Mouse (Mus musculus): Measurements from ENCODE around the gene H1f0. TPM values are rescaled to one million over a fixed set of nuclear protein-coding genes. Genes with fewer than 3 reads are reported as not detected.
A peak's percentile ranks its signal among the peaks of the same experiment; 100 is the strongest.
"Not testable (repeated sequence)": the region's sequence is repeated elsewhere in the genome, so short reads cannot be mapped to it uniquely, and the experiment has no call there.

H1f0 gene
- total RNA-seq, 2 experiments from 2014 or later, result 101 to 108 TPM

DNA sequence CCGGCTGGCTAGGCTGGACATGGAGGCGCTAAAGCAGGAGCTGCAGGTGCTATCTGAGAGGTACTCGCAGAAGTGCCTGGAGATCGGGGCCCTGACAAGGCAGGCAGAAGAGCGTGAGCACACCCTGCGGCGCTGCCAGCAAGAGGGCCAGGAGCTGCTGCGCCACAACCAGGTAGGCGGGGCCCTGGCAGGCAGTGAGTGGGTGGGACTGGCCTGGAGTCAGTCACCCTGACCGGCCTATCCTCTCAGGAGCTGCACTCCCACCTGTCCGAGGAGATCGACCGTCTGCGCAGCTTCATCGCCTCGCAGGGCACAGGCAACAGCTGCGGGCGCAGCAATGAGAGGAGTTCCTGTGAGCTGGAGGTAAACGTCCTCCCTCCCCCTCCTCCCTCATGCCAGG lies 26.2 kb upstream of the H1f0 start:
- no peak for DNase-seq (ENCODE audit: extremely low spot score in 1 of 2, low spot score in 1 of 2)

DNA sequence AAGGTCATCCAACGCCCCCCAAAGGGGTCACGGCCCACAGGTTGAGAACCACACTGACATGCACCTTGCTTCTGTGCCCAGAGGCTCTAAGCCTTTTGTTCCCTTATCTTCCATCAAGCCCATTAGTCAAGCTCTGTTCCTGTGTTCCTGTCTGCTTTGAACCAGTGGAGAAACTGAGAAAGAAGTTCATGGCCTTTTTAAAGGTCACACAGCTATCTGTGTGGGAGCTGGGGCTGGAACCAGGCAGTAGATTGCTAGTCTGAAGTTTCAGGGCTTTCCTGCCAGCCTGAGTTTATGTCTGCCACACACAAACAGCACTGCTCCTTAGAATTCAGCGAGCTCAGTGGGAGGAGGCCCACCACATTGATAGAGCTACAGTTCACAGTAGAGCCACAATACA lies 25.2 kb upstream of the H1f0 start:
- DNase-seq (ENCODE audit: extremely low spot score in 1 of 2, low spot score in 1 of 2), result no peak

DNA sequence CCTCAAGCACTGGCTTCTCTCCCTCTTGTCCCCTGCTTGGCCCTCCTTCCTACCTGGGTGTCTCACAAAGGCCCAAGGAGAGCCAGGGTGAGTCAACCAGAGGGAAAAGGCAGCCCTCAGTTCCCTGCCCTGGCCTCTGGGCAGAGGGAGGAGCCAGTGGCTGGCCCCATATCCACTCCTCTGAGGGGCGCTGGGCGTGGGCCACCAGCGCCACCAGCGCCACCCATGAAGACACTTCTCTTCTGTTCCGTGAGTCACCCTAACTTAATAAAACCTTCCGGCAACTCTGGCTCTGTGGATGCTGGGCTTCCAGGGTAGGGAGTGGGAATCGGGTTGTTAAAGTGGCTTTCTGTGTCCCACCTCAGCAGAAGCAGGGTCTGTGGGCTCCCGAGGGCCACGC lies 22.7 kb upstream of the H1f0 start:
- no peak for DNase-seq (ENCODE audit: extremely low spot score in 1 of 2, low spot score in 1 of 2)

DNA sequence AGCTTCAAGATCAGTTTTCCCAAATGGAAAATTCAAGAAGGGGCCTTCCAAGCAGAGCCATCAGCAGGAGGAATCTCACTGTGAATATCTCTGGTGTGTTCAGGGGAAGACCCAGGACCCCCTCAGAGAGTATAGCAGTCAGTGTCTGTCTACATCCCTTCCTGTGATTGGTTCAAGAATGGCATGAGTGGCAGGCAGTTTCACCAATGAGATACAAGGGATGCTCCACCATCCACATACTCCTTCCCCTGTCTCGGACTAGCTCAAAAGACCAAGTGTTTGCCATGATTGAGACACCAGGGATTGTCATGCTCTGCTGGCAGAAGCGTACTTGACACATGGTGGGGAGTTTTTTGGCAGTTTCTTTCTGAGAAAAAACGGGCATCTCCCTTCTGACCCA lies 21.6 kb upstream of the H1f0 start:
- DNase-seq (ENCODE audit: extremely low spot score in 1 of 2, low spot score in 1 of 2), result no peak

DNA sequence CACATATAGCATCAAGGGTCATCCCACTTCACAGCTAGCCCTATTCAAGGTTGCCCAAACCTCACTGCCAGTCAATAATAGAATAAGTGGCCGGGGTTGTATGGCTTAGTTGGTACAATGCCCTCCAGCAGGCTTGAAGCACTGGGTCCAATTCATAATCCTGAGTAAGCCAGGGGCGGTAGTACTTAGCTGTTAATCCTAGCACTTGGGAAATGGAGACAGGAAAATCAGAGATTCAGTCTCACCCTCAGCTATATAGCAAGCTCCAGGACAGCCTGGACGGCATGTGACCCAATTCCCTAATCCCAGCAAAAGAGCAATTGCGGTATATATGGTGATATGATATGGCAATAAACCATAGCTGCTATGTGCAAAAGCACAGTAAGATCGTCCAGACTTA lies 21.2 kb upstream of the H1f0 start:
- no peak for DNase-seq (ENCODE audit: extremely low spot score in 1 of 2, low spot score in 1 of 2)

DNA sequence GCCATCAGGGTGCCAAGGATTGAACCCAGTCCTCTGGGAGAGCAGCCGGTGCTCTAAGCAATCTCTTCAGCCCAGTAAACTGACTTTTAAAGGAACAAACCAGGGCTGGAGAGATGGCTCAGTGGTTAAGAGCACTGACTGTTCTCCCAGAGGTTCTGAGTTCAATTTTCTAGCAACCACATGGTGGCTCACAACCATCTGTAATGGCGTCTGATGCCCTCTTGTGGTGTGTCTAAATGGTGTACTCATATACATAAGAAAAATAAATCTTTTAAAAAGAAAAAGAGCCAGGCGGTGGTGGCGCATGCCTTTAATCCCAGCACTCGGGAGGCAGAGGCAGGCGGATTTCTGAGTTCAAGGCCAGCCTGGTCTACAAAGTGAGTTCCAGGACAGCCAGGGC lies 20.4 kb upstream of the H1f0 start:
- DNase-seq (ENCODE audit: extremely low spot score in 1 of 2, low spot score in 1 of 2), result not testable (repeated sequence)

DNA sequence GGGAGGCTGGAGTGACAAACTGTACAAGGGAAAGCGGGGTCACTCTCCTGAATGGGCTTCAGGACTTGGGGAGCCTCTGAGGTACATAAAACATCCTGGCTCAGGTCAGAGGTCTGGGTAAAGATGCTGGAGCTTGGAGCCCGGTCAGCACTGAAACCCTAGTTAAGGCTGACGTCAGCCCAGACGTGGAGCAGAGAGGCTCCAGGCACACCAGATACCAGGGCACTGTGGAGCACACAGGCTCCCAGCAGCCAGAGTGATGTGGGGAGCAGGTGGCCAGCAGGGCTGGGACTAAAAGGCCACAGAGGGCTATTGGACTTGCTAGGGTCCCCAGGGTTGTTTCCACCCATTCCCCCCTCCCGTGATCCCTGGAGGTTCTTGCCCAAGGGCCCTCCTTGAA lies 18.5 kb upstream of the H1f0 start:
- DNase-seq (ENCODE audit: extremely low spot score in 1 of 2, low spot score in 1 of 2), result no peak

DNA sequence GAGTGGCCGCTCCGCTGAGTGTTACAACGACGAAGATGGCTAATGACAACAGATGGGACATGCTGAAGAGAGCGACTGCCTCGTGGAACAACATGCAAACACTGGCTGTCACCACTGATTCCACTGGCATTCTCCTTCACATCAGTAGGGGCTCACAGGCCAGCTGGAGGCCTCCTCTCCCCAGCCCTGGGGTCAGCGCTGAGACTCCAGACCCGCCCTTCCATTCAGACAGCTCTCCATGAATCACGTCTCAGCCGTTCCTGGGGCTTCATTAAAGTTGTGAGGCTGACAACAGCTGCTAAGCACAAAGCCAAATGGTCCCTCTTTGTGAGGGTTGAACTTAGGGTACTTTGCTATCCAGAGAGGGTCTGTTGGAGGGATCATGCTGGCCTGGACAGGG lies 16.7 kb upstream of the H1f0 start:
- DNase-seq (ENCODE audit: extremely low spot score in 1 of 2, low spot score in 1 of 2), result no peak

DNA sequence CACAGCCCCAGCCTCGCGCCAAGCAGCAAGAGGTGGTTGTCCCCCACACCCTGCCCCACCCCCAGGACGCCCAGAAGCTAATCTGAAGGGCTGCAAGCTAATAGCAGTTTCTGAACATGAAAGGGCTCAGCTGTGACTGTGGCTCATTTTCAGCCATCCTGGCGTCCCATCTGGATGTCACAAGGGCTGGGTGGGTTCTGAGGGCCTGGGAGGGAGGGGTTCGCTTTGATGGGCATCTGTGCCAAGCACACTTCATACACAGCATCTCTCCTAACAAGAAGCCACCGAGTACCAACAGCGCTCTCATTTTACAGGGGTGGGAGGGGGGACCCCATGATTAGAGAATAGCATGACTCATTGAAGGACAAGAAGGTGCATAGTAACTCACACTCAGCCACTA lies 14.9 kb upstream of the H1f0 start:
- DNase-seq (ENCODE audit: extremely low spot score in 1 of 2, low spot score in 1 of 2), result no peak

DNA sequence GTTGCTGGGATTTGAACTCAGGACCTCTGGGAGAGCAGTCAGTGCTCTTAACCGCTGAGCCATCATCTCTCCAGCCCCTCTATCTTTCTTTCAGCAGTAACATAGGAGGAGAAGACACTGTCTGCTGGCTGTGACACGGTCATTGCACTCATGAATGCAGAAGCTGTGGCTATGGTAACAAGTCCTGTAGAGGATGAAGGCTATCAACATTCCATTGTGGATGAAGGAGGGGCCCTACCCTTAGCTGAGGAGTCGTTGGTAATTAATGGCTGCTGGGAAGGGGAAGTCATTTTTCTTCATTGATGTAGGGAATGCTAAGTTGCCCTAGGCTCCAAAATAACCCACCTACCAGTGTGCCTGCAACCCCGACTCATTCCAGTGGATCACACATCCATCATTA lies 10.1 kb upstream of the H1f0 start:
- no peak for DNase-seq (ENCODE audit: extremely low spot score in 1 of 2, low spot score in 1 of 2)

DNA sequence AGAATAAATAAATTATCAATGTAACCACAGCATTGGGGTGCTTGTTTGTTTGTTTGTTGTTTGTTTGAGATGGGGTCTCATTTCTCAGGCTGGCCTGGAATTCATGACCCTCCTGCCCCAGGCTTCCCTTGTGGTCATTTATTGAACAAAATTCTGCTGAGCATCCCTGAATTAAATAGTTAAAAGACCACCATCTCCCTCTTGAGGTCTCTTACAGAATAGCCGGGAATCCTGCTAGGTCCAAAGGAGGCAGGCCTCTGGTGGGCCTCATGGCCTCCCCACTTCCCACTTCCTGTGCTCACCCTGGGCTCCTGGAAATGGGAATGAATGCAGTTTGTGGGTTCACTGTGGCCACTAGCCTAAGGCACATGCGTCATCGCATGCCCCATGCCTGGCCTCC lies 9.4 kb upstream of the H1f0 start:
- no peak for DNase-seq (ENCODE audit: extremely low spot score in 1 of 2, low spot score in 1 of 2)

DNA sequence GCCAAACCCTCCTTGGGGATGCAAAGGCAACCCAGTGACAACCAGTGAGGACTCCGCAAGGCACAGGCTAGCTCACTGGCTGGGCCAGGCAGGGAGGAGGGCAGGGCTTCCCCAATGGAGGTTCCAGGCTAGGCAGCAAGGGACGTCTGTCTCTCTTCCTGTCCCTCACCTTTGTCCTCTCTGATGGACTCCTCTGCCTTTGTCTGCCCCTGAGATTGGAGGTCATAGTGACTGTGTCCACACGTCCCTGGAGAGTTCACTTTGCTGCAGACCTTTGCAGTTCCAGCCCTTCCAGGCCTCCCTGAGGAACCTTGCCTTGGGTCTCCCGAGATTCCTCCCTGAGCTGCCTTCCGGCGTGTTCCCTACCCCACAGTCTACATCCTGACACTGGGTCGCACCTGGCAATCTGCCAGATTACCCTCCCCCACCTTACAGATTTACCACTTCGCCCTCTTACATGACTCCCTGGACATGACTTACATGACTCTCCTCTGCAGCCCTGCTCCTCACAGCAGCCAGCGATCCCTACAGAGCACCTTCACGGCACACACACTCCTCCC lies 5.5 kb upstream of the H1f0 start:
- DNase-seq (ENCODE audit: extremely low spot score in 1 of 2, low spot score in 1 of 2), result no peak

DNA sequence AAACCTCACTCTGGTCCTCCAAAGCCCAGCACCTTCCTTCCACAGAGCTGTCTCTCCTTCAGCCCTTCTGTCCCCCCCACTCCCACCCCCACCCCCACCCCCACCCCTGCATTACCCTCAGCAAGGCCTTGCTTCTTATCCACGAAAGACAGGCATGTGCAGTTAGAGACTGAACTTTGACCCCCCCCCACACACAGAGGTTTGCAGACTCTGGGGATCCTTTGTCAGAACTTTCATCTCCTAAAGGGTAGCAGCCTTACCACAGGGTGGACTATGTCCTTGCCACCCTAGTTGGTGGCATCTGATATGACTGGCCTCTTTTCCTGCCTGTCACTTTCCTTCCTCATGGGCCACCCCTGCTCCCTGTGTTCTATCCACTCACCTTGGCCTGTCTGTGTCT lies 4.9 kb upstream of the H1f0 start:
- no peak for DNase-seq (ENCODE audit: extremely low spot score in 1 of 2, low spot score in 1 of 2)

DNA sequence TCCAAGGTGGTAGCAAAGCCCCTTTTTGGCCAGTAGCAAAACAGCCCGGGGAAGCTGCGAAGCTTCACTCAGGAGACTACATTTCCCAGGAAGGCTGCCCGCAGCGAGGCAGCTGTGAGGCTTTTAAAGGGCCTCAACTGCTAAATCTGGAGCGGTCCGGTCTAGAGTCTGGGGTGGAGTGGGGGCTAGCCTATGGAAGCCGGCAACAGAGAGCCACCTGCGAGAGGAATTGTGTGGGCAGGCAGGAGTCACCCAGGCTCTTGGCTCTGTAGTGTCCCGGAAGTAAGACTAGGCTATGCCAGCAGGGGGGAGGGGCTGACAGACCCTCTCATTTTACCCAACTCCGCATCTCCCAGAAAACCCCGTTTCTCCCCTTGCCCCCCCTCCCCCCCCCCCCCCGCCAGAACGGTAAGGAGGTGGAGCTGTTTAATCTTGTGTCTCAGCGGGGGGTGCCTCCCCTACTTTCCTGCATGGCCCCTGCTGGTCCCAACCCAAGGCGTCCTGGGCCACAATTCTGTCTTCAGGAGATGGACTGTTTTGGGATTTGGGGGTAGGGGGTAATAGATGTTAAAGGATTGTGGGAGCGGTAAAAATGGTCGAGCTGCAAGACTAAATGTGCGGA lies 2.5 kb upstream of the H1f0 start:
- DNase-seq (ENCODE audit: extremely low spot score in 1 of 2, low spot score in 1 of 2), result no peak

DNA sequence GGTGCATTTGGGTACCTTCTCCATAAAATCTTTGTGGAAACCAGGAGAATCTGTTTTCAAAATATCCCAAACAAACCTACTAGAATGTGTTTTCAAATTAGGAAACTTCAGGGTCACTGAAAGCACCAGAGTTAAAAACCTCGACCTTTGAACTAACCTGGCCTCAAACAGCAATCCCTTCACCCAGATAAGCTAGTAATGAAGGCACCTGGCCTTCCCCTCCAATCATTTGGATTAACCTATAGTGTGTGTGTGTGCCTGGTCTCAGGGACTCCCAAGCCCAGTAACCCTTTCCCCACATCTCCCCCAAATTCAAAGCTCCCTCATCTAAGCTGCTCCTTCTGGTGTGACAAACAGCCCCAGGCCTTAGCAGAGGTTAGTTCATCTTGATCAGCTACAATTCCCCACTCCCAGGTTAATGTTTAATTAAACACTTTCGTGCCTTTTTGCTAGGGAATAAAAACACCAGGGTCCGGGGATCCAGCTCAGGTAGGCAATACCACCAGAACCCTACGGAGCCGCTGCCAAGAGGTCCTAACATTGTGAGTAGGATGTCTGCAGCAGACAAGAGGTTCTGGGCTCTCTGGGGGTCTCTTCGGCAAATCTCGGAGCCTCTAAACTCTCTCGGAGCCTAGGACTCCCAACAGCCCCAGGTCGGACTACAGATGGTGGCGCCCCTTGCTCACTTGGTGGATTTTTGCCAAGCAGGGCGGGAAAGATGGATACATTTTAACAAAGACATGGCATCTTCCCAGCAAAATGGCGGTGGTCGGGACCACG lies 1.5 kb upstream of the H1f0 start:
- no peak for DNase-seq (ENCODE audit: extremely low spot score in 1 of 2, low spot score in 1 of 2)

DNA sequence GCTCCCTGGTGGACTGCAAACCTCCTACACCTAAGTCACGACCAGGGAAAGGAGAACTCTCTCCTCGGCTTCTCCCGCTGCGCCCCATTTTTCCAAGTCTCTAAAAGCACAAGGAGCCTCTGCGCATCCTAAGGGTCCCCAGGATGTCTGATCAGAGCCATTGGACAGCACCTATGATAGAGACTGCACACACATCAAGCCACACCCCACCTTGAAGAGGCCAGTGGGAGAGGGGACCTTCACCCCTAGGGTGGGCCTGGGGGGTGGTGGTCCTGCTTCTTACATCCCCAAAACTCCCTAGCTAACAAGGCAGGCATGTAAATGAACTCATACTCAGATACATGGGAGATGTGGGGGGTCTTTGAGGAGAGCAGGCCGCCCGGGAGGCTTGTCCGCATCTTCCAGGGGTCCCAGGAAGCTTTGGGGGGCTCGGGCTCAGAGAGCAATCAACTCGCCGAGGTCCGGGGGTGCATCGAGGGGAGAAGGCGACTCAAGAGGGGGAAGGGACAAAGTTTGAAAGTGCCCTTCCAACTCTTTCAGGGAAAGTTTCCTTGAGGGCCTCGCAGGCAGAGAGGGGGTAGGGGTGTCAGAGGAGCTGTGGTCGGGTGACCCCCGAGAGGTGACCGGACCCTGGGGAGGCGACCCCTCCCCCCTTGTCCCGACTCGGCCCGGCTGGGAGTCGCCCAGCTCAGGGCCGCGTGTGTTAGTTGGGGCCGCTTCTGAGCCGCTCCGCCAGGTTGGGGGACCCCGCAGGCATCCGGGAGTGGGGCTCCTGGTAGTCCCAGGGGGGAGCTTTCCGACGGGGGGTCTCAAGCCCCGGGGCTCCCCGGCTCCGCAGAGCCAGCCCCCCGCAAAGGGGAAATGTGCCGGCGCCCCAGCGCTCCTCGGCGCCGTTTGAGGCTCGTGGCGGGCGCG lies 702 bp upstream of the H1f0 start:
- no peak for DNase-seq (ENCODE audit: extremely low spot score in 1 of 2, low spot score in 1 of 2)

DNA sequence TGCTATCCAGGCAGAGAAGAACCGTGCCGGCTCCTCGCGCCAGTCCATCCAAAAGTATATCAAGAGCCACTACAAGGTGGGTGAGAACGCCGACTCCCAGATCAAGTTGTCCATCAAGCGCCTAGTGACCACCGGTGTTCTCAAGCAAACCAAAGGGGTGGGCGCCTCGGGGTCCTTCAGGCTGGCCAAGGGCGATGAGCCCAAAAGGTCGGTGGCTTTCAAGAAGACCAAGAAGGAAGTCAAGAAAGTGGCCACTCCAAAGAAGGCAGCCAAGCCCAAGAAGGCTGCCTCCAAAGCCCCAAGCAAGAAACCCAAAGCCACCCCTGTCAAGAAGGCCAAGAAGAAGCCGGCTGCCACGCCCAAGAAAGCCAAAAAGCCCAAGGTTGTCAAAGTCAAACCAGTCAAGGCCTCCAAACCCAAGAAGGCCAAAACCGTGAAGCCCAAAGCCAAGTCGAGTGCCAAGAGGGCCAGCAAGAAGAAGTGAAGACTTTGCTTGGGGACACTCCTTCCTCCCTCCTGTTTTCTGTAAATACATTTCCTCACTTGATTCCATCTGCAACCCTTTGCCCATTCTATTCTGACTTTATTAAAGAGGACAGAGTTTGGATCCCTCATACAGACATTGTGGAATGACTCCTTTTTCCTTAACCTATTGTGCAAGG lies 704 bp downstream of the H1f0 start:
- DNase-seq (ENCODE audit: extremely low spot score in 1 of 2, low spot score in 1 of 2), result no peak

DNA sequence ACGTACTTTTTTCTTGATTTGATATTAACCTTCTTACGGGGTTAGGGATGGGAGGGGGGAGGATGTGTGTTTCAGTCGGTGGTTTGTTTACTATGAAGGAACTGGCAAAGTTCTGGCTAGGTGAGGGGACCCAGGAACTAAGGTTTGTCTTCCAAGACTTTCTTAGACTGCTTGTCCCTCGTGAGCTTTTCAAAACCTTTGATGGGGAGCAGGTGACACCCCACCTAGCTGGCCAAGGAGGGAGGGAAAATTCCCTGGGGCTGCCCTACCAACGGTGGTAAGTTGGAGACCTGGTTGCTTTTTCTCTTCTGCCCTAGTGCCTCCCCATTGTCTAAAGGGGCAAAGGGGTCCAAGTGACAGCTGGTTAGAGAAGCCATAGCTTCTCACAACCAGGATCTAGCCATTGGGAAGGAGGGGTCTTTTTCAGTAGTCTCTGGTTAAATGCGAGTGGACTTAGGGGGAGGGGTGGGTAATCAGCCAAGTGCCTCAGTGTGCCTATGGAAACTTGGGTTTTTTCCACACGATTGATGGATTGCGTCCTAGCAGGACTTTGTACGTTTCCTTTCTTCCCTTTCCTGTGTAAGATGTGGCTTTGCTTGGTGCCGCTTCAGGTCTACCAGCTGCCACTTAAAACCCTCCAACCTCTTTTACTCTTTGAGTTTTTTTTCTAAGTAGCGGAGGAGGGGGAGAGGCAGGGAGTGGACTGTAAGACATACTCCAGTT lies 1.4 kb downstream of the H1f0 start:
- no peak for DNase-seq (ENCODE audit: extremely low spot score in 1 of 2, low spot score in 1 of 2)

DNA sequence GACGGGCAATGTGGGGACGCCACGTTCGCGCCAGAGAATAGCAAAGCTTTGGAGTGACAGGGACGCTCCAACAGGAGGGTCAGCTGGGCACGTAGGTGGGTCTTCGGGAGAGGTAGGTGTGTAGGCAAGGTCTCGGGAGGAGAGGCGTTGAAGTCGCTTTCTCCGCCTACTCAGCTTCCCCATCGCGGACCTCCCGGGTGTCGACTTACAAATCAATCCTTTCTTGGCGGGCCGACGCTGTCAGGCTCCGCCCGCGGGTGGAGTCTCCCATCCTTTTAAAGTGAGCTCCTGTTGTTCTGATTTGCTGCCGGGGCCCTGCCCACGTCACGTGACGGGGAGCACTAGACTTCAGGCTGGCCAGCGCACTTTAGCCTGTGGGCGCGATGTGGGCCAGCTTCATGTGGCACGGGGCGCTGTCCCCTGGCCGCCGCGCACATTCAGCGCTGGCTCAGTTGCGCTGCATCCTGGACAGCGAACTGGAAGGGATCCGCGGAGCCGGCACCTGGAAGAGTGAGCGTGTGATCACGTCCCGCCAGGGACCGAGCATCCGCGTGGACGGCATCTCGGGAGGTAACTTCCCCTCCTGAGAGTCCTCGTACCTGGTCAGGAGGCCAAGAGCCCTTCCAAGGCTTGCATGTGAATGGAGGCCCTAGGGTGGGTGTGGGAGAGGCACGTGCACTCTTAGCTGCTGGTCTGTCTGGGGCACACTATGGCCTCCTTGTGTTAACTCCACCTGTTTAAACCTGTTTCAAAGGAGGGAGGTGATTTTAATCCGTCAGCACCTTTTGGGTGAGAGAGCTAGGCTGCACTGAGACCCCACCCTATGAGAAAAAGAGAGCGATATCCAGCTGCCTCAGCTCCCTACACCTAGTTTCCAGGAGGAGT lies 2.5 kb downstream of the H1f0 start:
- peak; percentile 66 to 69 for DNase-seq (ENCODE audit: extremely low spot score in 1 of 2, low spot score in 1 of 2)

Data from layer of hippocampus, postnatal 25 days (tissue).